Mouse (Mus musculus) lung, embryonic 16.5 days (tissue): ENCODE results near the gene Trim63. TPM values are rescaled to one million over a fixed set of nuclear protein-coding genes. Genes with fewer than 3 reads are reported as not detected.
A peak's percentile ranks its signal among the peaks of the same experiment; 100 is the strongest.

Experiments used
- ATAC-seq: fragments of 200-750 bp; cut with Nextera tagmentation; 2 replicates; pipeline ENCODE4 v1.8.0; 2017; ENCODE audit warnings: low read depth, mild to moderate bottlenecking, moderate library complexity
- H3K27ac ChIP-seq: fragments of 300-500 bp; sonication (generic); 2 replicates; pipeline ENCODE4 v1.5.1; 2014; ENCODE audit warnings: mild to moderate bottlenecking, control low read depth, low read length
- H3K27me3 ChIP-seq: fragments of 300-500 bp; sonication (generic); 2 replicates; pipeline ENCODE4 v1.6.1; 2014; ENCODE audit warnings: low read depth, low read length, mixed read lengths; ENCODE audit not compliant: control insufficient read depth, insufficient read depth
- H3K36me3 ChIP-seq: fragments of 300-500 bp; sonication (generic); 2 replicates; pipeline ENCODE4 v1.6.1; 2014; ENCODE audit warnings: low read length; ENCODE audit not compliant: control insufficient read depth, insufficient read depth
- H3K4me1 ChIP-seq: fragments of 300-500 bp; sonication (generic); replicated peaks from 2 replicates; pipeline ENCODE4 v1.6.1; 2014; ENCODE audit warnings: low read length, mixed read lengths; ENCODE audit not compliant: control insufficient read depth, insufficient read depth
- H3K4me2 ChIP-seq: fragments of 300-500 bp; sonication (generic); 2 replicates; pipeline ENCODE4 v1.6.1; 2014; ENCODE audit warnings: low read depth, low read length, control low read depth
- H3K4me3 ChIP-seq: fragments of 300-500 bp; sonication (generic); 2 replicates; pipeline ENCODE4 v1.5.1; 2014; ENCODE audit warnings: mild to moderate bottlenecking, low read length, control low read depth
- H3K9ac ChIP-seq: fragments of 300-500 bp; sonication (generic); 2 replicates; pipeline ENCODE4 v1.6.1; 2014; ENCODE audit warnings: low read length, control low read depth
- H3K9me3 ChIP-seq: fragments of 300-500 bp; sonication (generic); 2 replicates; pipeline ENCODE4 v1.6.1; 2016; ENCODE audit warnings: low read length; ENCODE audit not compliant: control insufficient read depth
- WGBS: fragments of 180-500 bp; shearing (Covaris S2); extraction: QIAGEN DNeasy Blood & Tissue Kit; methylation state at CpG from one replicate; pipeline ENCODE4 v1.1.7; 2014; 5-methylcytosine and 5-hydroxymethylcytosine counted together
- polyA plus RNA-seq: library from polyadenylated mRNA; unstranded; fragments of >200 nt; fragmentation: Nextera tagmentation; extraction: Ambion mirVana; gene quantifications from 2 replicates; pipeline ENCODE4 v1.2.1, GENCODE M21; 2015

The Trim63 gene
- polyA plus RNA-seq, 1 experiment from 2014 or later, result 3.1 TPM

- peaks cover 3% of the 10 kb centered on the region; the same call in 1 of the 2 replicates for H3K9me3 ChIP-seq
- no peak overlapping the region for H3K27ac ChIP-seq
- no peak for ATAC-seq
- H3K27me3 ChIP-seq, result peaks cover 32% of the 10 kb centered on the region
- peaks cover 14% of the 10 kb centered on the region for H3K4me1 ChIP-seq
- no peak overlapping the region for H3K4me3 ChIP-seq
- H3K36me3 ChIP-seq, result no peaks in the 10 kb centered on the region
- H3K4me2 ChIP-seq, result no peak overlapping the region
- H3K9ac ChIP-seq, result no peak overlapping the region
- 35% methylated on average over 3 of the region's 3 CpGs for WGBS
Observed at GRCm38 (mm10) chr4:134344620-134345019, 29.7 kb downstream of the Trim63 start.

- Histone ChIP-seq H3K36me3 (no peaks in the 10 kb centered on the region), H3K4me1 (peaks cover 14% of the 10 kb centered on the region), H3K9ac (no peak overlapping the region), H3K27me3 (peaks cover 32% of the 10 kb centered on the region), H3K9me3 (peaks cover 3% of the 10 kb centered on the region; the same call in 1 of the 2 replicates), H3K27ac (no peak overlapping the region), H3K4me3 (no peak overlapping the region), H3K4me2 (no peak overlapping the region)
- no peak for ATAC-seq
- WGBS, result 90% methylated on average over 15 of the region's 15 CpGs
Observed at GRCm38 (mm10) chr4:134345802-134346201, 30.9 kb downstream of the Trim63 start.

GRCm38 (mm10) chr4:134348078-134348477 lies 33.2 kb downstream of the Trim63 start:
- peak overlapping the region; percentile 60 for H3K27ac ChIP-seq
- H3K4me2 ChIP-seq, result 0 out of 2 replicates have a peak overlapping the region, but pooled peaks have one; percentile 6
- peaks cover 20% of the 10 kb centered on the region for H3K4me1 ChIP-seq
- no peaks in the 10 kb centered on the region for H3K9me3 ChIP-seq
- peaks cover 17% of the 10 kb centered on the region for H3K27me3 ChIP-seq
- no peak overlapping the region for H3K4me3 ChIP-seq
- ATAC-seq, result peak; percentile 34
- H3K9ac ChIP-seq, result no peak overlapping the region; the same call in 1 of the 2 replicates
- 52% methylated on average over 11 of the region's 11 CpGs for WGBS
- no peaks in the 10 kb centered on the region for H3K36me3 ChIP-seq

- Histone ChIP-seq H3K4me2 (0 out of 2 replicates have a peak overlapping the region, but pooled peaks have one; percentile 6), H3K36me3 (no peaks in the 10 kb centered on the region), H3K4me3 (no peak overlapping the region), H3K27me3 (peaks cover 12% of the 10 kb centered on the region), H3K27ac (peak overlapping the region; percentile 60), H3K9me3 (no peaks in the 10 kb centered on the region), H3K9ac (no peak overlapping the region; the same call in 1 of the 2 replicates), H3K4me1 (peaks cover 16% of the 10 kb centered on the region)
- WGBS, result 52% methylated on average over 5 of the region's 5 CpGs
- peak; percentile 53 for ATAC-seq
Observed at GRCm38 (mm10) chr4:134348545-134348944, 33.6 kb downstream of the Trim63 start.

DNA sequence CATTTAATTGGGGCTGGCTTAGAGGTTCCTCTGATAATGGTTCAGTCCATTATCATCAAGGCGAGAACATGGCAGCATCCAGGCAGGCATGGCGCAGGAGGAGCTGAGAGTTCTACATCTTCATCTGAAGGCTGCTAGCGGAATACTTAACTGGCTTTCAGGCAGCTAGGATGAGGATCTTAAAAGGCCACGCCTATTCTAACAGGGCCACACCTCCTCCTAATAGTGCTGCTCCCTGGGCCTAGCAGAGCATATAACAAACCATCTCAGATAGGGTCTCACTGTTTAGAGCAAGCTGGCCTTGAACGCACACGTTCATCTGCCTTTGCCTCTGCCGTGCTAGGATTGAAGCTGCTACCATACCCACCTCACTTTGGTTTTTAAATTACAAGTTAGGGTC lies 34.9 kb downstream of the Trim63 start:
- Histone ChIP-seq H3K27ac (no peak overlapping the region), H3K36me3 (no peaks in the 10 kb centered on the region), H3K9me3 (no peaks in the 10 kb centered on the region), H3K27me3 (peaks cover 7% of the 10 kb centered on the region), H3K4me3 (no peak overlapping the region), H3K4me1 (peaks cover 16% of the 10 kb centered on the region), H3K9ac (no peak overlapping the region), H3K4me2 (no peak overlapping the region)
- ATAC-seq, result no peak
- WGBS, result 81% methylated on average over 7 of the region's 7 CpGs

DNA sequence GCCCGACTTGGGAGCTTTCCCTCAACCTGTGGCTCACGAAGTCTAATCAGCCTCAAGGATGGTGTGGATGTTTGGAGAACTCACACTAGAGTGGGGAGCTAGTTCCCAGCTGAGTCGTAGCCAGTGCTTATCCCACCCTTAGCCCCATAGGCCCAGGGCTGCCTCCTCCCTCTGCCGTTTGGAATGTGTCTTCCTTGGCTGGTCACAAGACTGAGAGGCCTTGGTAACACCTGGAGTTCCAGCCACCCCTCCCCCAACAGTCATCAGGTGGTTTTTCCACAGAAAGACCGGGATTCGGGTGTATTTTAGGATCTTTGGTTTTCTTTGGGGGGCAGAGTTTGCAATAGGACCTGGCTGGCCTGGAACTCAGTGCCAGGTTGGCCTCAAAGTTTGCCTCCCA lies 35.7 kb downstream of the Trim63 start:
- ATAC-seq, result no peak

GRCm38 (mm10) chr4:134351329-134352260 lies 36.7 kb downstream of the Trim63 start:
- no peak overlapping the region for H3K27ac ChIP-seq
- no peaks in the 10 kb centered on the region for H3K9me3 ChIP-seq
- H3K36me3 ChIP-seq, result no peaks in the 10 kb centered on the region
- ATAC-seq, result no peak
- 47% methylated on average over 18 of the region's 18 CpGs for WGBS
- no peak overlapping the region for H3K4me2 ChIP-seq
- no peaks in the 10 kb centered on the region; the same call in 1 of the 2 replicates for H3K27me3 ChIP-seq
- 0 out of 2 replicates have a peak overlapping the region, but pooled peaks have one; percentile 1 for H3K9ac ChIP-seq
- peaks cover 28% of the 10 kb centered on the region for H3K4me1 ChIP-seq
- no peak overlapping the region for H3K4me3 ChIP-seq

More for the DNA sequence above, 35.7 kb downstream of the Trim63 start:
- Histone ChIP-seq H3K36me3 (no peaks in the 10 kb centered on the region), H3K27ac (no peak overlapping the region), H3K9ac (no peak overlapping the region), H3K9me3 (no peaks in the 10 kb centered on the region), H3K27me3 (peaks cover 3% of the 10 kb centered on the region), H3K4me3 (no peak overlapping the region), H3K4me1 (peaks cover 18% of the 10 kb centered on the region), H3K4me2 (no peak overlapping the region)
- WGBS, result 64% methylated on average over 6 of the region's 6 CpGs

- Histone ChIP-seq H3K4me2 (no peak overlapping the region), H3K9me3 (no peaks in the 10 kb centered on the region), H3K36me3 (no peaks in the 10 kb centered on the region), H3K4me1 (peaks cover 32% of the 10 kb centered on the region), H3K4me3 (no peak overlapping the region), H3K9ac (no peak overlapping the region), H3K27me3 (no peaks in the 10 kb centered on the region), H3K27ac (no peak overlapping the region)
- WGBS, result 69% methylated on average over 12 of the region's 12 CpGs
- ATAC-seq, result no peak
Observed at GRCm38 (mm10) chr4:134352261-134352707, 37.4 kb downstream of the Trim63 start.

GRCm38 (mm10) chr4:134352929-134353328 lies 38.0 kb downstream of the Trim63 start:
- Histone ChIP-seq H3K4me3 (no peak overlapping the region), H3K9ac (no peak overlapping the region), H3K4me1 (peaks cover 32% of the 10 kb centered on the region), H3K27ac (no peak overlapping the region), H3K9me3 (no peaks in the 10 kb centered on the region), H3K36me3 (no peaks in the 10 kb centered on the region), H3K27me3 (no peaks in the 10 kb centered on the region), H3K4me2 (no peak overlapping the region)
- ATAC-seq, result no peak
- WGBS, result 55% methylated on average over 7 of the region's 7 CpGs
